Mouse (Mus musculus): ENCODE measurements at regions not wholly inside any gene's neighbourhood (a gene's known extent, or its start where the extent isn't known, plus 50 kb on each side); places are given as distances from the start of the nearest gene placed in this dataset.

DNA sequence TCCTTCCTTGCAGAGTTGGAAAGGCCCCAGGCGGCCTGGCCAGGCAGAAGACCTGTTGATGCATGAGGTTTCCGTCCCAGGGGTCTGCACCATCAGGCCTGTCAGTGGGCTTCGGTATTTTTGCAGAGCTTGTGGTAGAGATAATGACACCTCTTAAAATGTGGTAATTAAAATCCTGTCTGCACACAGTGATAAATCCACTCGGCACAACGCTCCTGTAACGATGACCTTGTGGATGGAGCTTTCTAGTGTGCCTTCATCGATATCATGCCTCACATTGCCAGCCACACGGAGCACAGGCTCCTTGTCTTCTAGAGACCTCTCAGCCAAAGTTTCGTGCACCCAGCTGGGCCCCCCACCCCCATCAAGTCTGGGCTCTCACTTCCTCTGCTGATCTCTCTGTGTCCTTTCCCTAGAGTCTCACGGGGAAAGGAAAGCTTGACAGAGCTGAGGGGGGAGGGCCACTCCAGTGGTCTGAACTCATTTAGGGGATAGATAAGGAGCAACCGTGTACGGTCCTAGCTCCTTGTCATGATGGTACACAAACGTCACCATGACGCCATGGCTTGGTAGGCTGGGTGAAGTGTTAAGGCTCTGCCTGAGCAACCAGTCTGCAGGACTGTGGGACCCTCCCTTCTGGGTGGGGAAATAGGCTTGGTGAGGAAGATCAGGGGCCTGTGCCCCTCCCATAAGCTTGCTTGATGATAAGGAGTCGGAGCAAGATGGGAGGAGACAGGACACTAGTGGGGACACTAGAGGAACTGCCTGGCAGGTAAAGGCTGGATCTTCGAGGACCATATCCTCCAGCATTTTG, 145.9 kb downstream of the Kif26a start:
- TF ChIP-seq CTCF (IDR thresholded peaks at IDR 0.05; ENCODE audit: low read depth, low read length): no peak
- TF ChIP-seq POLR2A (IDR thresholded peaks at IDR 0.05; ENCODE audit: extremely low read depth, insufficient read depth, low read length): no peak
